In the genomic region with DNA sequence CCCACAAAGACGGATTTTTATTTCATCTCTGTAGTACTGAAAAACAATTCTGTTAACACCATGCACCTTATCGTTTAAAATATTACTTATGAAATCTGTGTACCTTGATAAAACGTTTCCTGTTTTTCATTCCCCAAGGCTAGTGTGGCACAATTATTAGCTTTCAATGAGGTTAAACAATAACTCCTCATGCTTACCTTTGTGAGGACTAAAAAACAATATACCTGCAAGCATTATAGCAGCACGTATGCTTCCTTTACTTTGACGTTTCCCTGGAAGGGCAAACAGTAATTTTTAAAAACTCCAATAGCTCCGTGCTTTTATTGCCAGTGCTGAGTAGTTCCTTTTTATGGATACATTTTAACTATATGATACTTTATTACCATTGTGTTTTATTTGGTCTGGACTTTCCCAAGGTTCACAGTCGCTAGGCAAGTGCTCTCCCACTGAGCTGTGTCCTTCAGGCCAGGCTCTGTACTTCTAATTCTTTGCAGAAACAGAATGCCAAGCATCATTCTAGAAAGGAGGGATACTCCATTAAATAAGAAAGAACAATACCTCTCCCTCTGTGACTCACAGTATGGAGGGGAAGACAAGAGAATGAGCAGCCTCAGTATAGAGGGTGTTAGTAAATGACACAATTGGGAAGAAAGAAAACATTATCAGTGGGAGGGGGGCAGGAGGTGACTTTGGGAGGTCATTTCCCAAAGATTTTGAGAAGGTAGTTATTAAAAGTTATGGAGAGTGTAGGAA, we compare ENCODE assay signal across 17 mouse cellular contexts.
"Had no signal": no experiment of that assay in that cellular context is flagged by ENCODE, and none has a peak within 500 bp of the region (broad histone marks: within the 10 kb centered on the region; RNA-seq: fewer than 3 reads in every experiment).

No protein-coding gene starts in this region.

- DNase-seq: kidney, adult 2 months; kidney, postnatal 14 days; kidney, postnatal 4 days; layer of hippocampus, adult 9-11 months; liver, embryonic 13.5 days; lung, embryonic 14.5 days; retina, postnatal 1 day; right cerebral cortex, postnatal 25 days; thymus, postnatal 25 days had no signal

- H3K36me3 ChIP-seq: kidney, embryonic 15.5 days; liver, embryonic 13.5 days; midbrain, embryonic 12.5 days; midbrain, embryonic 15.5 days; neural tube, embryonic 13.5 days had no signal

- H3K4me2 ChIP-seq: kidney, embryonic 15.5 days; liver, embryonic 13.5 days; lung, embryonic 14.5 days; midbrain, embryonic 12.5 days; midbrain, embryonic 15.5 days; neural tube, embryonic 13.5 days had no signal

- H3K9ac ChIP-seq: kidney, embryonic 15.5 days; liver, embryonic 13.5 days; lung, embryonic 14.5 days; midbrain, embryonic 12.5 days; midbrain, embryonic 15.5 days; neural tube, embryonic 13.5 days had no signal

- H3K4me3 ChIP-seq: kidney, embryonic 15.5 days; layer of hippocampus, adult 2 months; liver, embryonic 13.5 days; midbrain, embryonic 12.5 days; midbrain, embryonic 15.5 days; myocyte; neural tube, embryonic 13.5 days had no signal

- H3K27me3 ChIP-seq: kidney, embryonic 15.5 days; liver, embryonic 13.5 days; neural tube, embryonic 13.5 days had no signal

- H3K9me3 ChIP-seq: kidney, embryonic 15.5 days; liver, embryonic 13.5 days; midbrain, embryonic 12.5 days; midbrain, embryonic 15.5 days; neural tube, embryonic 13.5 days had no signal

- H3K4me1 ChIP-seq: kidney, embryonic 15.5 days; liver, embryonic 13.5 days; midbrain, embryonic 12.5 days; midbrain, embryonic 15.5 days; neural tube, embryonic 13.5 days had no signal

- ATAC-seq: lung, postnatal 0 days; midbrain, embryonic 15.5 days had no signal

- H3K27ac ChIP-seq: kidney, embryonic 15.5 days; layer of hippocampus, adult 2 months; liver, embryonic 13.5 days; macrophage; midbrain, embryonic 12.5 days; midbrain, embryonic 15.5 days; neural tube, embryonic 13.5 days had no signal
